11 mouse cellular contexts compared by ENCODE assay signal in the genomic region with DNA sequence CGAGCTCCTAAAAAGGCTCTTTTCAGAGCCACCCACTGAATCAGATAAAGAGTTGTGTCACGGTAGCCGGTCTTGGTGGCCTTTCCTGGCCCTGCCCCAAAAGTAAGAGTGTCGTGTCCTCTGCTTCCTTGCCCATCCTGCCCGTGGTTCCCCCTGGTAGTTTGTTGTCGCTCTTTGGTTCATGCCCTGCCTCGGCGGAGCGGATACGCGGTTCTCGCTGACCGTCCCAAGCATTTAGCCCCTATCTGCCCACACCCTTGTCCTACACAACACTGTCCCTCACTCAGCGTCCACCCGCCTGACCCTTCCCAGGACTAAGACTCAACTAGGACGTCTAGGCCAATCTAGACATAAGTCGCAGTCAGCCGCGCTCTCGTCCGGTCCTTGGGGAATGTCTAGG. TPM values are rescaled to one million over a fixed set of nuclear protein-coding genes. Genes with fewer than 3 reads are reported as not detected.
DNase-seq lines count a peak whose midpoint lies in the region; ATAC-seq and TF ChIP-seq lines count a peak whose summit lies in the region.
"Not testable (repeated sequence)": the region's sequence is repeated elsewhere in the genome, so short reads cannot be mapped to it uniquely, and the experiment has no call there.
"Had no signal": no experiment of that assay in that cellular context is flagged by ENCODE, and none has a peak within 500 bp of the region (broad histone marks: within the 10 kb centered on the region; RNA-seq: fewer than 3 reads in every experiment).

No protein-coding gene starts in this region.

- peak; percentile 48; the same call in 1 of the 2 replicates for TF ChIP-seq POLR2A in bone marrow, adult 2 months (IDR thresholded peaks at IDR 0.05; ENCODE audit: borderline replicate concordance, control insufficient read depth, low read depth, low read length)

- TF ChIP-seq EP300 in liver, postnatal 0 days (IDR thresholded peaks at IDR 0.05; ENCODE audit: low read depth) = not testable (repeated sequence)

- intact Hi-C loops in left cerebral cortex, adult 2 months (cut with DNase I) = not testable (repeated sequence)

- H3K27me3 ChIP-seq in heart, embryonic 10.5 days (ENCODE audit: insufficient read depth, poor library complexity, severe bottlenecking); hindbrain, embryonic 15.5 days; liver, postnatal 0 days (ENCODE audit: insufficient read depth, low read length); midbrain, embryonic 13.5 days; stomach, embryonic 14.5 days (ENCODE audit: control insufficient read depth, insufficient read depth, low read length): not testable (repeated sequence)

- H3K36me3 ChIP-seq in heart, embryonic 10.5 days; hindbrain, embryonic 15.5 days; liver, postnatal 0 days (replicated peaks; ENCODE audit: insufficient read depth, low read length); midbrain, embryonic 13.5 days; stomach, embryonic 14.5 days (ENCODE audit: control insufficient read depth, insufficient read depth, low read length): not testable (repeated sequence)

- not testable (repeated sequence) for H3K9me3 ChIP-seq in heart, embryonic 10.5 days; hindbrain, embryonic 15.5 days; liver, postnatal 0 days (ENCODE audit: low read length); midbrain, embryonic 13.5 days; stomach, embryonic 14.5 days (ENCODE audit: control insufficient read depth, low read depth, low read length)

- not testable (repeated sequence) for DNase-seq in heart, embryonic 10.5 days (ENCODE audit: low spot score); left cerebral cortex, adult 2 months (ENCODE audit: extremely low spot score in 1 of 2, low spot score in 2 of 2); liver, postnatal 0 days

- H3K4me1 ChIP-seq in bone marrow, adult 2 months (ENCODE audit: control insufficient read depth, insufficient read depth, low read length) = not testable (repeated sequence)
- H3K4me1 ChIP-seq in heart, embryonic 10.5 days = peaks cover 39% of the 10 kb centered on the region
- peaks cover 20% of the 10 kb centered on the region for H3K4me1 ChIP-seq in hindbrain, embryonic 15.5 days (replicated peaks)
- H3K4me1 ChIP-seq in liver, postnatal 0 days (ENCODE audit: insufficient read depth) = peaks cover 39% of the 10 kb centered on the region
- peaks cover 33% of the 10 kb centered on the region for H3K4me1 ChIP-seq in midbrain, embryonic 13.5 days (replicated peaks)
- H3K4me1 ChIP-seq in stomach, embryonic 14.5 days (ENCODE audit: control insufficient read depth, insufficient read depth, low read length) = peaks cover 16% of the 10 kb centered on the region; the same call in 1 of the 2 replicates

- peak; percentile 59 for ATAC-seq in erythroblast, adult 5-6 weeks (replicated peaks; ENCODE audit: low FRiP score, poor library complexity, severe bottlenecking)
- ATAC-seq in hindbrain, embryonic 15.5 days (ENCODE audit: low FRiP score, low read depth); liver, postnatal 0 days; midbrain, embryonic 13.5 days; stomach, embryonic 14.5 days (ENCODE audit: insufficient number of reproducible peaks, insufficient read depth, low FRiP score, low read depth): not testable (repeated sequence)

- peak overlapping the region; percentile 48 for H3K4me2 ChIP-seq in hindbrain, embryonic 15.5 days
- not testable (repeated sequence) for H3K4me2 ChIP-seq in liver, postnatal 0 days (ENCODE audit: low read depth, low read length); stomach, embryonic 14.5 days (replicated peaks; ENCODE audit: low read depth, low read length)
- H3K4me2 ChIP-seq in midbrain, embryonic 13.5 days (replicated peaks) = peak overlapping the region; percentile 50

- H3K27ac ChIP-seq in bone marrow, adult 2 months (ENCODE audit: control insufficient read depth, insufficient read depth, low read depth, low read length, poor library complexity) = peak overlapping the region; percentile 81
- H3K27ac ChIP-seq in heart, embryonic 10.5 days = peak overlapping the region; percentile 72; the same call in 1 of the 2 replicates
- peak overlapping the region; percentile 70; the same call in 1 of the 2 replicates for H3K27ac ChIP-seq in hindbrain, embryonic 15.5 days (replicated peaks)
- not testable (repeated sequence) for H3K27ac ChIP-seq in left cerebral cortex, adult 2 months; stomach, embryonic 14.5 days (ENCODE audit: low read length)
- H3K27ac ChIP-seq in liver, postnatal 0 days (ENCODE audit: low read depth) = peak overlapping the region; percentile 88
- H3K27ac ChIP-seq in midbrain, embryonic 13.5 days = peak overlapping the region; percentile 68; the same call in 1 of the 2 replicates

- under 1% methylated on average over 11 of the region's 21 CpGs for WGBS in bone marrow, adult 2 months
- under 1% methylated on average over 10 of the region's 21 CpGs for WGBS in heart, embryonic 10.5 days
- 0% methylated on average over 9 of the region's 21 CpGs for WGBS in hindbrain, embryonic 15.5 days
- WGBS in liver, postnatal 0 days (ENCODE audit: insufficient replicate concordance) = 0% methylated on average over 9 of the region's 21 CpGs
- WGBS in midbrain, embryonic 13.5 days = 0% methylated on average over 10 of the region's 21 CpGs
- WGBS in stomach, embryonic 14.5 days = 0% methylated on average over 10 of the region's 21 CpGs

- H3K9ac ChIP-seq in hindbrain, embryonic 15.5 days; stomach, embryonic 14.5 days (replicated peaks; ENCODE audit: low read depth, low read length): not testable (repeated sequence)
- peak overlapping the region; percentile 61; the same call in 1 of the 2 replicates for H3K9ac ChIP-seq in liver, postnatal 0 days (replicated peaks)
- peak overlapping the region; percentile 59 for H3K9ac ChIP-seq in midbrain, embryonic 13.5 days (replicated peaks)

- peak overlapping the region; percentile 53 for H3K4me3 ChIP-seq in bone marrow, adult 2 months (replicated peaks; ENCODE audit: control insufficient read depth, low read depth, low read length)
- peak overlapping the region; percentile 35; the same call in 1 of the 2 replicates for H3K4me3 ChIP-seq in heart, embryonic 10.5 days
- H3K4me3 ChIP-seq in hindbrain, embryonic 15.5 days = peak overlapping the region; percentile 34
- 0 out of 2 replicates have a peak overlapping the region, but pooled peaks have one; percentile 28 for H3K4me3 ChIP-seq in left cerebral cortex, adult 2 months
- H3K4me3 ChIP-seq in liver, postnatal 0 days (ENCODE audit: low read depth, low read length) = peak overlapping the region; percentile 36
- peak overlapping the region; percentile 39 for H3K4me3 ChIP-seq in midbrain, embryonic 13.5 days (replicated peaks)
- H3K4me3 ChIP-seq in stomach, embryonic 14.5 days (ENCODE audit: low read depth, low read length) = peak overlapping the region; percentile 16; the same call in 1 of the 2 replicates

- TF ChIP-seq CTCF in bone marrow, adult 2 months (IDR thresholded peaks at IDR 0.05; ENCODE audit: control insufficient read depth, insufficient read depth, low read length); left cerebral cortex, adult 2 months (IDR thresholded peaks at IDR 0.05); liver, postnatal 0 days (IDR thresholded peaks at IDR 0.05; ENCODE audit: low read depth): not testable (repeated sequence)

RNA-seq across cellular contexts. Expression of a gene that starts 0.5 kb away (rescaled TPM):
- polyA plus RNA-seq in bone marrow, adult 2 months (2011; ENCODE audit: insufficient read depth, insufficient read length, low replicate concordance, missing spikeins) = not detected in 2 replicates
- 16.7 and 20.9 TPM in 2 replicates for total RNA-seq in erythroblast, adult 5-6 weeks (2015; ENCODE audit: low replicate concordance)
- 15.1 TPM in 1 of 2 replicates, not detected in the other for total RNA-seq in erythroblast, adult 5-6 weeks (2017; ENCODE audit: low replicate concordance)
- polyA plus RNA-seq in heart, embryonic 10.5 days (2016; fragmentation: Nextera tagmentation; extraction: Ambion mirVana) = 0.41 and 0.60 TPM in 2 replicates
- 0.27 TPM in 1 of 2 replicates, not detected in the other for polyA plus RNA-seq in hindbrain, embryonic 15.5 days (2015; fragmentation: Nextera tagmentation; extraction: Ambion mirVana)
- total RNA-seq in left cerebral cortex, adult 2 months (2021) = not detected
- 0.78 and 1.5 TPM in 2 replicates for polyA plus RNA-seq in liver, postnatal 0 days (2015; fragmentation: Nextera tagmentation; extraction: Ambion mirVana)
- polyA plus RNA-seq in midbrain, embryonic 13.5 days (2015; fragmentation: Nextera tagmentation; extraction: Ambion mirVana) = 0.34 TPM in 2 replicates
- polyA plus RNA-seq in stomach, embryonic 14.5 days (2014; fragmentation: Nextera tagmentation; extraction: Ambion mirVana) = 1.4 and 3.0 TPM in 2 replicates
- total RNA-seq: adrenal gland, postnatal 36 days; layer of hippocampus, postnatal 14 days had no signal
- polyA plus RNA-seq: gonadal fat pad, adult 2 months had no signal

RNA-seq across cellular contexts. Expression of a gene that starts 0.7 kb away (rescaled TPM):
- 4.5 TPM in 1 of 2 replicates, not detected in the other for polyA plus RNA-seq in bone marrow, adult 2 months (2011; ENCODE audit: insufficient read depth, insufficient read length, low replicate concordance, missing spikeins)
- not detected in 2 replicates for total RNA-seq in erythroblast, adult 5-6 weeks (2015; ENCODE audit: low replicate concordance)
- total RNA-seq in erythroblast, adult 5-6 weeks (2017; ENCODE audit: low replicate concordance) = 1,803 and 3,861 TPM in 2 replicates
- polyA plus RNA-seq in heart, embryonic 10.5 days (2016; fragmentation: Nextera tagmentation; extraction: Ambion mirVana) = 8.3 and 9.5 TPM in 2 replicates
- polyA plus RNA-seq in hindbrain, embryonic 15.5 days (2015; fragmentation: Nextera tagmentation; extraction: Ambion mirVana) = 17.3 and 22.4 TPM in 2 replicates
- 10 to 100 TPM in 1 of 2 experiments, not detected in 1; 19.2 TPM for total RNA-seq in left cerebral cortex, adult 2 months (2021)
- polyA plus RNA-seq in liver, postnatal 0 days (2015; fragmentation: Nextera tagmentation; extraction: Ambion mirVana) = 107 and 123 TPM in 2 replicates
- 23.2 and 42.5 TPM in 2 replicates for polyA plus RNA-seq in midbrain, embryonic 13.5 days (2015; fragmentation: Nextera tagmentation; extraction: Ambion mirVana)
- 12.3 and 17.2 TPM in 2 replicates for polyA plus RNA-seq in stomach, embryonic 14.5 days (2014; fragmentation: Nextera tagmentation; extraction: Ambion mirVana)

RNA-seq across cellular contexts. Expression of a gene that starts 5.9 kb away (rescaled TPM):
- 80.4 and 139 TPM in 2 replicates for polyA plus RNA-seq in bone marrow, adult 2 months (2011; ENCODE audit: insufficient read depth, insufficient read length, low replicate concordance, missing spikeins)
- 65.5 and 89.0 TPM in 2 replicates for total RNA-seq in erythroblast, adult 5-6 weeks (2015; ENCODE audit: low replicate concordance)
- total RNA-seq in erythroblast, adult 5-6 weeks (2017; ENCODE audit: low replicate concordance) = 1,562 and 3,181 TPM in 2 replicates
- 13.0 and 21.3 TPM in 2 replicates for polyA plus RNA-seq in heart, embryonic 10.5 days (2016; fragmentation: Nextera tagmentation; extraction: Ambion mirVana)
- polyA plus RNA-seq in hindbrain, embryonic 15.5 days (2015; fragmentation: Nextera tagmentation; extraction: Ambion mirVana) = 28.7 and 39.4 TPM in 2 replicates
- 100 to 1,000 TPM; 156 to 184 TPM for total RNA-seq in left cerebral cortex, adult 2 months (2021)
- polyA plus RNA-seq in liver, postnatal 0 days (2015; fragmentation: Nextera tagmentation; extraction: Ambion mirVana) = 224 and 229 TPM in 2 replicates
- polyA plus RNA-seq in midbrain, embryonic 13.5 days (2015; fragmentation: Nextera tagmentation; extraction: Ambion mirVana) = 75.5 and 102 TPM in 2 replicates
- polyA plus RNA-seq in stomach, embryonic 14.5 days (2014; fragmentation: Nextera tagmentation; extraction: Ambion mirVana) = 54.1 and 54.7 TPM in 2 replicates

RNA-seq across cellular contexts. Expression of a gene that starts 7.1 kb away (rescaled TPM):
- polyA plus RNA-seq in bone marrow, adult 2 months (2011; ENCODE audit: insufficient read depth, insufficient read length, low replicate concordance, missing spikeins) = 50.6 and 79.9 TPM in 2 replicates
- total RNA-seq in erythroblast, adult 5-6 weeks (2015; ENCODE audit: low replicate concordance) = 139 and 198 TPM in 2 replicates
- 86.0 and 97.2 TPM in 2 replicates for total RNA-seq in erythroblast, adult 5-6 weeks (2017; ENCODE audit: low replicate concordance)
- 3.4 and 5.1 TPM in 2 replicates for polyA plus RNA-seq in heart, embryonic 10.5 days (2016; fragmentation: Nextera tagmentation; extraction: Ambion mirVana)
- 1.2 and 1.7 TPM in 2 replicates for polyA plus RNA-seq in hindbrain, embryonic 15.5 days (2015; fragmentation: Nextera tagmentation; extraction: Ambion mirVana)
- total RNA-seq in left cerebral cortex, adult 2 months (2021) = 1 to 10 TPM; 5.7 to 6.8 TPM
- 5.0 and 8.1 TPM in 2 replicates for polyA plus RNA-seq in liver, postnatal 0 days (2015; fragmentation: Nextera tagmentation; extraction: Ambion mirVana)
- polyA plus RNA-seq in midbrain, embryonic 13.5 days (2015; fragmentation: Nextera tagmentation; extraction: Ambion mirVana) = 6.9 and 7.8 TPM in 2 replicates
- polyA plus RNA-seq in stomach, embryonic 14.5 days (2014; fragmentation: Nextera tagmentation; extraction: Ambion mirVana) = 4.9 and 6.2 TPM in 2 replicates

RNA-seq across cellular contexts. Expression of a gene that starts 17.1 kb away (rescaled TPM):
- polyA plus RNA-seq in bone marrow, adult 2 months (2011; ENCODE audit: insufficient read depth, insufficient read length, low replicate concordance, missing spikeins) = 25.3 and 31.8 TPM in 2 replicates
- 114 and 128 TPM in 2 replicates for total RNA-seq in erythroblast, adult 5-6 weeks (2015; ENCODE audit: low replicate concordance)
- total RNA-seq in erythroblast, adult 5-6 weeks (2017; ENCODE audit: low replicate concordance) = 46.8 and 67.0 TPM in 2 replicates
- 2.1 and 2.8 TPM in 2 replicates for polyA plus RNA-seq in heart, embryonic 10.5 days (2016; fragmentation: Nextera tagmentation; extraction: Ambion mirVana)
- polyA plus RNA-seq in hindbrain, embryonic 15.5 days (2015; fragmentation: Nextera tagmentation; extraction: Ambion mirVana) = 4.5 and 6.5 TPM in 2 replicates
- total RNA-seq in left cerebral cortex, adult 2 months (2021) = 10 to 100 TPM; 26.8 to 31.9 TPM
- polyA plus RNA-seq in liver, postnatal 0 days (2015; fragmentation: Nextera tagmentation; extraction: Ambion mirVana) = 40.3 and 56.7 TPM in 2 replicates
- 11.1 and 13.2 TPM in 2 replicates for polyA plus RNA-seq in midbrain, embryonic 13.5 days (2015; fragmentation: Nextera tagmentation; extraction: Ambion mirVana)
- polyA plus RNA-seq in stomach, embryonic 14.5 days (2014; fragmentation: Nextera tagmentation; extraction: Ambion mirVana) = 9.6 and 15.0 TPM in 2 replicates
